Mouse (Mus musculus): ENCODE measurements at regions not wholly inside any gene's neighbourhood (a gene's known extent, or its start where the extent isn't known, plus 50 kb on each side); places are given as distances from the start of the nearest gene placed in this dataset.

DNA sequence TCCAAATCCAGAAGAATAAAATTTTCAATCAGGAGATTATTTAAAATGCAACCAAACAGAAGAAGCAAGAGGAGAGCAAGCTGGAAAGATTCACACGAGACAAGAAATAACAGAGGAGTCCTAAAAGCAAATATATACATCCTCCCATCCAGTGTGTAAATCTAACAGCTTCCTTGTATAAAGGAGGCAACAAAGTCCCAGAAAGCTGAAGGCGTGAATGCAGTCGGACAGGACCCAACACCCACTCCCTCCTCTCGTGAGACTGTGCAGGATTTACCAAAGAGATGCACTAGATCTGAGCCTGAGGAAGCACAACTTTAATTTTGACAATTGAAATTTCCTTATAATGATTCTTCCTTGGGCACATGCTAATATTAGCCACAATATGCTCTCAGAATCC, 103.0 kb upstream of the Dcn start:
- TF ChIP-seq CTCF (IDR thresholded peaks at IDR 0.05; ENCODE audit: extremely low read depth, insufficient read length, insufficient replicate concordance, low read depth, low read length) (no peak), POLR2A (IDR thresholded peaks at IDR 0.05; ENCODE audit: low read depth, low read length) (no peak)
